Mouse (Mus musculus) right cerebral cortex, adult 18-20 months (tissue): ENCODE results near the gene Scap.
"Not testable (repeated sequence)": the region's sequence is repeated elsewhere in the genome, so short reads cannot be mapped to it uniquely, and the experiment has no call there.

Experiments
- DNase-seq: peaks from one replicate; pipeline ENCODE4 v3.0.0; 2022; ENCODE audit warnings: mixed read lengths

Gene Scap

DNA sequence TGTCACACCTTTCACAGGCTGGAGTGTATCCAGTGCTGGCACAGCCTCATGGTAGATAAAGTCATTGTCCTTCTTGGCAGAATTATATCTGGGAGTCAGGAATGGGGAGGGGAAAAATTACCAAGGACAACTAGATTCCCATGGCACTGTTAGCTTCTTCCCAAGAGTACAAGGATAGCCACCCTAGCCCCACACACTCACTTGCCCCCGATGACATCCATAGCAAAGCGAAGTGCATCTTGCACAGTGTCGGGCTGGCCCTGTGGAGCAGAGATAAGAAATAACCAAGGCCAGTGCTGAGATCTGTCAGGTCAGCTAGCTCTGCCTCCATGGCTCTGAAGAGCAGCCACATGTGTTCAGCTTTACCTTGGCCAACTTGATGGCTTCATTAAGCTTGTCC is 57.8 kb downstream of the Scap start:
- no peak for DNase-seq

GRCm38 (mm10) chr9:110393295-110393694 is 60.2 kb downstream of the Scap start:
- DNase-seq, result no peak

DNA sequence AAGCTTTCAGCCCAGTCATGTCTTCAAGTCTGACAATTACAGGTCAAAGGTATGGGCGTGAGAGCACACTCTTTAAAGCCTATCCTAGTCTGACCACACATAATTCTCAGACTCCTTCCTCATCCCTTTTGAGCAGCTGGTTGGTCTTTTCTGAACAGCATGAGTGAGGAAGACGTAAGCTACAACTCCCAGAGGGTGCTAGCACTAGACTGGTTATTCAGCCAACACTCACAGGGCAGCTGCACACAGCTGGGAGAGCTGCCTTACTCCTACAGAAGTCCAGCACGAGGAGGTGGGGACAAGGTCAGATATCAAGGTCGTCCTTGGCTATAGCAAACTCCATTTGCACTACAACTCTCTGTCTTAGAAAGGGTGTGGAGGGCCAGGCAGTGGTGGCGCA is 67.6 kb downstream of the Scap start:
- no peak for DNase-seq

DNA sequence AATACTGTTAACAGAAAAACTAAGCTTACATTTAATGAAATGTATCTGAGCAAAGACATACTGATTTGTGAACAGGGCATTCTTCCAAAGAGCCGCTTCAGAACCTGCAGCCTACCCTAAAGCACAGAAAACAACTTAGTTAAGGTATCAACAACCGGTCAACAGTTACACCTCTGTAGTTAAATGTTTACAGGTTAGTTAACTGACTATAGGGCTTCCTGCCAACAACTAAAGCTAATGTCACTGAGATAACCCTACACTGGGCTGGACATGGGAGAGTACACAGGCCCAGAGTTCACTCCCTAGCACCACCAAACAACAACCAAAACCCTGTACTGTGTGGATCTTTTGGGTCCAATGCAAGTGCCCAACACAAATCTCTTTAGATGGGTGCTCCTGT is 69.6 kb downstream of the Scap start:
- DNase-seq, result no peak

GRCm38 (mm10) chr9:110403240-110403639 is 70.2 kb downstream of the Scap start:
- not testable (repeated sequence) for DNase-seq

GRCm38 (mm10) chr9:110407311-110408098 is 74.4 kb downstream of the Scap start:
- no peak for DNase-seq

DNA sequence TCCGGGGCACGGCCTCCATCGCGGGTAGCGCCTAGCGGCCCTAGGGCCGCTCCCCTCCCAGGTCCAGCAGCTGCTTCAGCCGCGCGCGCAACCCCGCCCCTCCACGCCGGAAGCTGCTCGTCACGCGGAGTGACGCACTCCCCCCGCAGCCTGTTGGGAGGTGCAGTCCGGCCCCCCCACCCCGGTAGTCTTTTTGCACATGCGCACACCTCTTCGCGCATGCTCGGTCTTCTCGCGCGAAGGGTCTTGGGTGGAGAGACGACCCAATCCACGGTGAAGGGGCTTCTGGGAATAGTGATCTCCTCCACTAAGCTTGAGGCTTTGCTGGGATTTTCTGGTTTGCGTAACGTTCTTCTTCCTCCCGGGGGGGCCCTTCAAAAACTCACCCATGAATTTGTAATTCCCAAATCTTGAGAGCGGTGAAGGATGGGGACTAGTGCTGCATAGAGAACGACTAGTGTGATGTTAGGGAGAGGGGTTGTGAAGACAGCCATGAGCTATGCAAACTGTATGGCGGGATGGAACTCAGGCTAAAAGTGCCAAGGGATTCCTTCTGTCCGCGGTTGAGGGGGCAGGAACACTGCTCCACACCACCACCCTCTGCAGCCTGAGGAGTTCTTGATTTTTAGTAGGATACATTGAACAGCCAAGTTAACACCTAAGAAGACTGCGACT is 75.1 kb downstream of the Scap start, which contains the start of gene Ptpn23:
Ptpn23 (minus strand) TSS at position 115 of the 675 bp plus-strand sequence.
- peak; percentile 95 for DNase-seq

DNA sequence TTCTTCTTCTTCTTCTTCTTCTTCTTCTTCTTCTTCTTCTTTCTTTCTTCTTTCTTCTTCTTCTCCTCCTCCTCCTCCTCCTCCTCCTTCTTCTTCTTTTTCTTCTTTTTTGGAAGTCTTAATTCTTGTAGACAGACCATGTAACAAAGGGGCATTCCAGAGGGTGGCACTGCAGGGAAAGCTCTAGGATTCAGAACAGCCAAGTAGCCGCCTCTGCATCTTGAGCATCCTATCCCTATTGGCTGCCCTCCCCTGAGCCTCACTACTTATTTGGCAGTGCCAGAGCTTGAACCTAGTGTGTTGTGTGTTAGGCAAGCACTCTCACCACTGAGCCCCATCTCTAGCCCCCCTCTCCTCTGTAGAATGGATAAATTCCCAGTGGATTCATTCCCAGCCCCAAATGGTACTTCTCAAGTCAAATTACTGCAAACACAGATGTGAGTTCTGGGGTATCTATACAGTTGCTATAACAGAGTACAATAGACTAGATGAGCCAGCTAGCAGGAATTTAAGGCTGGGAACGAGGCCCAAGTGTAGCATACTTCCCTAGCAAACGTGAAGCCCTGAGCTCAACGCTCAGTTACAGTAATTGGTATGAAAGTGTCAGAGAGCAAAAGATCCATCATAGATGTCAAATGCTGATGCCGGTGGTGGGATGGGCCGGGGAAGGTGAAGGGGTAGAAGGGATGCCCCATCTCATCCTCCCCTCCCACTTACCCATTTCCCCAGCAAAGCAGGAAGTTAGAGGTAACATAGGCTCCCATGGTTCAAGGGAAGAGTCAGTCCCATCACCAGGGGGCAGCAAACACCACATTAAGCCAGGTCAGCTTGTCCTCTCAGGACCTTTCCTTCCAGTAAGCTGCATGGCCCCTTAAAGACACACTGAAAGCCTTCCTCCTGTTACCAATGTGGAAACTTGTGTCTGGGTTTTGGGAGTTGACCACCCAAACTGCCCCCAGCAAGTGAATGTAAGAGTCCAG is 78.1 kb downstream of the Scap start:
- DNase-seq, result peak; percentile 72

GRCm38 (mm10) chr9:110412926-110413325 is 79.8 kb downstream of the Scap start:
- no peak for DNase-seq

GRCm38 (mm10) chr9:110413785-110414184 is 80.7 kb downstream of the Scap start:
- no peak for DNase-seq

GRCm38 (mm10) chr9:110419511-110420112 is 86.5 kb downstream of the Scap start, which contains the start of gene Ngp:
Gene Ngp (plus strand): TSS chr9:110419747.
- no peak for DNase-seq

DNA sequence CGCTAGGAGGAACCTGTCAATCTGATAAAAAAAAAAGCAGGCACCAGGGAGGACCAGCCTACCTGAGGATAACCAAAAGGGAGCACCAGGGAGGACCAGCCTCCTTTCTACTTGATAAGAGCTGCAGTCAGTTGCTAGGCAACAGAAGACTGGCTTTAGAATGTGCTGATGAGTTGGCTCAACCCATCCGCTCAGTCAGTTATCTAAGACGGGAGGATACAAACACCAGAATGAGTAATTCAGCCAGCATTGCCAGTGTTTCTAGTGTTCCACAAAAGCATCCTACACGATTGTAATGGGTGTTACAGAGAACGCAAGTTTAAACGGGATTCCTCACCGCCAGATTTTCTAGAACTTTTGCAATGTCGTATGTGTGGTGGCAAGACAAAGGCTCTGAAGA is 98.2 kb downstream of the Scap start:
- DNase-seq, result peak; percentile 74

DNA sequence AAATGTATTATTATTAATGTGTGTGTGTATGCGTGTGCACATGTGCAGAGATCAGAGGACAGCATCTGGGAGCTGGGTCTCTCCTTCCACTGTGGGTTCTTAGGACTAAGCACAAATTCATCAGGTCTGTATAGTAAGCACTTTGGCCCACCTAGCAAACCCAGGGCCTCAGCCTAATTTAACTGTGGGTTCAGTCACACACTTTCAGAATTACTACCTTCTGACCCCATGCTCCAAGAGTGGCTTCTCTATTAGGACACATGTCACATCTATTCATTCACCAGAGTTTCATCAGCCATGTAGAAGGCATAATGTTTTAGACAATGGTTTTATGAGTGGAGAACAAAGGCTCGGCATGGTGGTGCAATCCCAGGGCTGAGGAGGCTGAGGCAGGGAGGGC is 100.0 kb downstream of the Scap start:
- DNase-seq, result no peak
